Mouse (Mus musculus): Measurements from ENCODE around the gene 1700017N19Rik. TPM values are rescaled to one million over a fixed set of nuclear protein-coding genes. Genes with fewer than 3 reads are reported as not detected.
A peak's percentile ranks its signal among the peaks of the same experiment; 100 is the strongest.

The 1700017N19Rik gene
- total and polyA plus RNA-seq, 2 experiments from 2014 or later: 0.23 TPM; not detected in 1

DNA sequence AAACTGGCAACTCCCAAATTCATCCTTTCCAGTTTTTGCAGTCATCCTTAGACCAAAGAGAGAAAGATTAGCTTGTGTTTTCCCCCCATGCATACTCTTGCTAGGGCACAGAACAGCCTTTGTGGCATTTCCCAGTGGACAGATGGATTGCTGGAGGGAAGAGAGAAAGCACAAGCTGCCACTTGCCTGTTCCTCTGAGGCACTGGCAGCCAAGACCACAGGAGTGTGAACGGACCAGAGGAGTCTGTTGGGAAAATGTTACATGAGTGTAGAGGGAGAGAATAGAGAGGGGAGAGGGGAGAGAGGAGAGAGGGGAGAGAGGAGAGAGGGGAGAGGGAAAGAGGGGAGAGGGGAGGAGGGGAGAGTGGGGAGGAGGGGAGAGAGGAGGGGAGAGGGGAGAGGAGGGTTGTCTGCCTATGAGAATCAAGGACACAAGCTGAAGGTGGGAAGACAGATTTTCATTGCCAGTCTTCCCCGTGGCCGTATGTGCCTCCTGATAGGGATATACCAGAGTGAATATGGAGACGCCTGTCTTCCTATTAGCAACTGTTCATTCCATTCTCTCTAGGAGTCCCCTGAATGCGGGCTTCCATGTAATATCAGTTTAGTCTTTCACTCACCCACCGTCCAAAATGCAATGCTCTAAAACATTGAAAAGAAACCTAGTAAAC is 27.1 kb downstream of the 1700017N19Rik start:
- no peaks in the 10 kb centered on the region for H3K4me1 ChIP-seq (ENCODE audit: insufficient read depth, low read length)
- no peak for TF ChIP-seq CTCF (IDR thresholded peaks at IDR 0.05; ENCODE audit: low read depth)
- H3K27me3 ChIP-seq (ENCODE audit: insufficient read depth, low read length): no peaks in the 10 kb centered on the region
- H3K4me2 ChIP-seq (ENCODE audit: low read depth, low read length): no peak overlapping the region
- no peaks in the 10 kb centered on the region for H3K36me3 ChIP-seq (ENCODE audit: insufficient read depth, low read length)
- H3K9ac ChIP-seq (replicated peaks; ENCODE audit: low read length): no peak overlapping the region
- WGBS: 65% methylated on average over 6 of the region's 6 CpGs
- DNase-seq (ENCODE audit: low spot score) (peak; percentile 47), ATAC-seq (peak; percentile 76)
- H3K4me3 ChIP-seq (ENCODE audit: low read length): no peak overlapping the region
- H3K9me3 ChIP-seq (ENCODE audit: low read length): no peaks in the 10 kb centered on the region
- H3K27ac ChIP-seq: no peak overlapping the region

DNA sequence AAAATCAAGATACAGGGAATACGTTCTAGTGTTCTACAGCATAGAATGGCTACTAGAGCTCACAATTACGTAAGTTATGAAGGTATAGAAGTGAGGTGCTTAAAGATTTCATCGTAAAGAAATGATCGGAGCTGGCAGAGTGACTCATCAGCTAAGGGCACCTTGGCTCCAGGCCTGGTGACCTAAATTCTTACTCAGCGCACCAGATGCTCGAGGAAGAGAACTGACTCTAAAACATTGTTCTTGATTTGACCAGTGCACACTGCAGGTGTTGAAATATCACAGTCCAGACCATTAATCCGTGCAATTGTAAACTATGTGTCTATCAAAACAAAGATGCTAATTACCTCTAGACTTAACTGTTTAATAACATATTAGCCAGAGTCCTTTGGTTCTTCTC is 29.2 kb downstream of the 1700017N19Rik start:
- Histone ChIP-seq H3K4me1 (ENCODE audit: insufficient read depth, low read length) (no peaks in the 10 kb centered on the region), H3K27me3 (ENCODE audit: insufficient read depth, low read length) (no peaks in the 10 kb centered on the region), H3K27ac (no peak overlapping the region), H3K9me3 (ENCODE audit: low read length) (no peaks in the 10 kb centered on the region), H3K9ac (replicated peaks; ENCODE audit: low read length) (no peak overlapping the region), H3K36me3 (ENCODE audit: insufficient read depth, low read length) (no peaks in the 10 kb centered on the region), H3K4me3 (ENCODE audit: low read length) (no peak overlapping the region), H3K4me2 (ENCODE audit: low read depth, low read length) (no peak overlapping the region)
- no peak for DNase-seq (ENCODE audit: low spot score)
- TF ChIP-seq CTCF (IDR thresholded peaks at IDR 0.05; ENCODE audit: low read depth): no peak
- 87% methylated on average over 7 of the region's 7 CpGs for WGBS
- ATAC-seq: no peak

DNA sequence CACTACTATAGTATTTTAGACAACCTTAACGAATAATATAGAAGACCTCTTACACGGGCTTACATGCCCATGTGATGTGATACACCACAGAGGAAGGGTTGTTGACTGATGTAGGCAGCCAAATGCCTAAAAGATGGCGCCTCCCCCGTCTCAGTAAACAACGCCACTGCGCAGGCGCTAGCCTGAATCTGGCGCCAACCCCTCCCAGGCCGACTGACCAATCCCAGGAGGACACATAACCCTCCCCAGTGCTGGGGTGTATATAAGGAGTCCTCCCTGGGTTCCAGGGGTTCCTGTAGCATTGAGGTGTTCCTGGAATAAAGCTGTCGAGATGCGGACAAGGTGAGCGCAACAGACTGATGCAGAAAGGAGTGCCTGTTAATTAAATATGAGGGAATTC is 29.8 kb downstream of the 1700017N19Rik start:
- ATAC-seq: no peak

DNA sequence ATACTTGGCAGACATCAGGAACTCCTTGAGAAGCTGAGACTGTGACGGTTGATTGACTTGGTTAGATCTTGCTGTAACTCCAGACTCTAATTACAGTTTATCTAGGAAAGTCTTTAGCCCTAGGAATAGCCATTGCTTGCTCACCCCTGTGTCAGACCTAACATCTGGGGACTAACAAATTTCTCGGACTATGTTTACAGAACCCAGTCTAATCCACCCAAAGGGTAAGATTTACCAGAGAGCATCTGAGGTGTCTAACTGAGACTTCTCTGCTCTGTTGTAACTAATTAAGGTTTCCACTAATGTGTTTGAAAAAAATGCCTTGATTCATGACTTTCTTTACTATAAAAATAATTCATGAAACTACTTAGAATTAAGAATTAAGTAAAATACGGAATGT is 32.2 kb downstream of the 1700017N19Rik start:
- TF ChIP-seq CTCF (IDR thresholded peaks at IDR 0.05; ENCODE audit: low read depth): no peak
- no peaks in the 10 kb centered on the region for H3K36me3 ChIP-seq (ENCODE audit: insufficient read depth, low read length)
- H3K9ac ChIP-seq (replicated peaks; ENCODE audit: low read length): no peak overlapping the region
- H3K4me1 ChIP-seq (ENCODE audit: insufficient read depth, low read length): no peaks in the 10 kb centered on the region
- no peak overlapping the region for H3K4me2 ChIP-seq (ENCODE audit: low read depth, low read length)
- no peaks in the 10 kb centered on the region for H3K9me3 ChIP-seq (ENCODE audit: low read length)
- no peaks in the 10 kb centered on the region for H3K27me3 ChIP-seq (ENCODE audit: insufficient read depth, low read length)
- H3K27ac ChIP-seq: no peak overlapping the region
- ATAC-seq (no peak), DNase-seq (ENCODE audit: low spot score) (no peak)
- 84% methylated on average over 3 of the region's 3 CpGs for WGBS
- no peak overlapping the region for H3K4me3 ChIP-seq (ENCODE audit: low read length)

More for the DNA sequence above, 29.8 kb downstream of the 1700017N19Rik start:
- 92% methylated on average over 12 of the region's 12 CpGs for WGBS
- Histone ChIP-seq H3K4me3 (ENCODE audit: low read length) (no peak overlapping the region), H3K9ac (replicated peaks; ENCODE audit: low read length) (no peak overlapping the region), H3K36me3 (ENCODE audit: insufficient read depth, low read length) (no peaks in the 10 kb centered on the region), H3K9me3 (ENCODE audit: low read length) (no peaks in the 10 kb centered on the region), H3K27ac (no peak overlapping the region), H3K4me1 (ENCODE audit: insufficient read depth, low read length) (no peaks in the 10 kb centered on the region), H3K27me3 (ENCODE audit: insufficient read depth, low read length) (no peaks in the 10 kb centered on the region), H3K4me2 (ENCODE audit: low read depth, low read length) (no peak overlapping the region)
- TF ChIP-seq CTCF (IDR thresholded peaks at IDR 0.05; ENCODE audit: low read depth): no peak
- DNase-seq (ENCODE audit: low spot score): no peak

DNA sequence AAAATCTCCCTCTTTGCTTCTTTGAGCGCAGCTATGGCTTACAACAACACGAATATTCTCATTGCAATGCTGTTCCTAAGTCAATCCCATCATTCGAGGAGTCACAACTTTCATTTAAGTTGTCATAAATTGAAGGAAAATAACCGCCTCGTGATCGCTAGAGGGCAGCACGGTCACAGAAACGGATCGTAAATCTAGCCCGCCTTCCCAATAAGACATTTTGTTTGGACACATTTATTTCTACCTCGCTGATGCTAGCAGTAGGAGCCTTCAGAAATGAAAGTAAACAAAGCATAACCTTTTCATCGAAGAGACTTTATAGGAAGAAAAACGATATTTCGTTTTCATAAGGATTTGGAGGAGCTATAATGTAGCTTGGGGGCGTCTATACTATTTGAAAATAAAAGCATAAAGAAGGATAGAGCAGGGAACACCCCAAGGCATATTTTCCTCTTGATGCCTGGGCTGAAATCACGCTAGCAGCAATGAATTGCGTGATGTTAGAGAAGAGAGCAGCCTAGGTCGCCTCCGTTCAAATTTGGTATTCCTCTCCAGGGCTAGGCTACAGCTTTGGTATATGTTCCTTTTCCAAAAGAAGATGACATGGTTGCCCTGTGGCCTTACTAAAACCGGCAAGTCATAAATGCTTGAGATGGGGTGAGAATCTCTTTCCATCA is 39.6 kb downstream of the 1700017N19Rik start:
- peak; percentile 84 for TF ChIP-seq CTCF (IDR thresholded peaks at IDR 0.05; ENCODE audit: low read depth)
- 19% methylated on average over 20 of the region's 20 CpGs for WGBS
- H3K4me3 ChIP-seq (ENCODE audit: low read length): 0 out of 2 replicates have a peak overlapping the region, but pooled peaks have one; percentile 14

DNA sequence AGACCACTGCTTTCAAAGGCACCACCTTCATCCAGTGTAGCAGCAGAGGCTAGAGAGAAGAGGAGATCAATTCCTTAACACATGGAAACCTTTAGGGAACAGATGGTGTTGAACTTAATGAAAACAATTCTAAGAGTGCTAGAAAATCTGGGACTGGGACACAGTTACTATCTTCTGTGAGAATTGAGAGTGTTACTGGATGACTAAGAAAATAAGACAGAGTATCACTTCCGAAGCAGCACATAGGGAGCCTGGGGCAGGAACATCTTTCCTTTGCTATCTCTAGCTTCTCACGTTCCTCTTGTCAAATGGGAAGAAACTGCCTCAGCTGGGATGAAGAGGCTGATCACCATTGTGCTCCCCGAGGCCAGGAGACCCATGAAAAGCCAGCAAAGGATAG is 52.6 kb downstream of the 1700017N19Rik start:
- WGBS: 84% methylated on average over 3 of the region's 3 CpGs
- ATAC-seq: no peak
- Histone ChIP-seq H3K4me3 (ENCODE audit: low read length) (no peak overlapping the region), H3K4me2 (ENCODE audit: low read depth, low read length) (no peak overlapping the region), H3K4me1 (ENCODE audit: insufficient read depth, low read length) (no peaks in the 10 kb centered on the region), H3K9me3 (ENCODE audit: low read length) (no peaks in the 10 kb centered on the region), H3K9ac (replicated peaks; ENCODE audit: low read length) (no peak overlapping the region), H3K27me3 (ENCODE audit: insufficient read depth, low read length) (no peaks in the 10 kb centered on the region), H3K36me3 (ENCODE audit: insufficient read depth, low read length) (no peaks in the 10 kb centered on the region), H3K27ac (no peak overlapping the region)
- DNase-seq (ENCODE audit: low spot score): no peak
- no peak for TF ChIP-seq CTCF (IDR thresholded peaks at IDR 0.05; ENCODE audit: low read depth)

More for the DNA sequence above, 39.6 kb downstream of the 1700017N19Rik start:
- 0 out of 2 replicates have a peak overlapping the region, but pooled peaks have one; percentile 25 for H3K9ac ChIP-seq (replicated peaks; ENCODE audit: low read length)
- no peaks in the 10 kb centered on the region for H3K36me3 ChIP-seq (ENCODE audit: insufficient read depth, low read length)
- H3K9me3 ChIP-seq (ENCODE audit: low read length): no peaks in the 10 kb centered on the region
- H3K4me1 ChIP-seq (ENCODE audit: insufficient read depth, low read length): no peaks in the 10 kb centered on the region
- ATAC-seq: peak; percentile 72
- H3K4me2 ChIP-seq (ENCODE audit: low read depth, low read length): peak overlapping the region; percentile 51
- H3K27me3 ChIP-seq (ENCODE audit: insufficient read depth, low read length): no peaks in the 10 kb centered on the region
- peak overlapping the region; percentile 71 for H3K27ac ChIP-seq
- DNase-seq (ENCODE audit: low spot score): peak; percentile 90
